Mouse (Mus musculus): ENCODE data around the gene Fads3. TPM values are rescaled to one million over a fixed set of nuclear protein-coding genes. Genes with fewer than 3 reads are reported as not detected.

The Fads3 gene
- polyA plus RNA-seq, 1 experiment from 2014 or later, result 5.8 TPM

DNA sequence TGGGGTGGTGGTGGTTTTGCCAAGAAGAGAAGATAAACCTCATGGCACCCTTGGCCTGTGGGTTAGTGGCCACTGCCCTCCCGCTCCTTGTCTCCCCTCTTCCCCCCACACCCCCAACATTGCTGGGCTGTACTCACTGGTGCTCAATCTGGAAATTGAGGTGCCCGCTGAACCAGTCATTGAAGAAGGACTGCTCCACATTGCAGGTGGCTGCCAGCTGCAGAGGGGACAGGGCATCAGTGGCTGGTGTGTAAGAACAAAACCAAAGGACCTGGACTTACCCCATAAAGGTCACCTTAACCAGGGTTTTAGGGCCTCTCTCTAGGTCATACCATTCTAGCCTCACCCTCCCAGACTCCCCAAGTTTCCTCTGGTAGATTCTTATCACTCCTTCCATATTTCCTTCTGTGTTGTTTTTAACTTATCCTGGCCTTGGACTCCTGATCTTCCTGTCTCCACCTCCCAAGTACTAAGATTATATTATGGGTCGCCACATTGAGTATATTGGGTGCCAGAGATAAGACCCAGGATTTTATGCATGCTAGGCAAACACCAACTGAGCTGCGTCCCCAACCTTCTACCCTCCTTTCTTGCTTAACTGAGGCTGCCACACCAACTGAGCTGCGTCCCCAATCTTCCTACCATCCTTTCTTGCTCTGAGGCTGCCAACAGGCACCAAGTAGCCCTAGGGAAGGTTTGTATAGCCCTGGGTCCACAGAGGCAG lies 24.3 kb downstream of the Fads3 start:
- Histone ChIP-seq H3K4me1 (peaks cover 32% of the 10 kb centered on the region), H3K9me3 (replicated peaks) (no peaks in the 10 kb centered on the region), H3K9ac (no peak overlapping the region), H3K4me2 (no peak overlapping the region), H3K4me3 (no peak overlapping the region), H3K36me3 (ENCODE audit: poor library complexity, severe bottlenecking) (peaks cover 100% of the 10 kb centered on the region), H3K27me3 (no peaks in the 10 kb centered on the region), H3K27ac (no peak overlapping the region)
- WGBS, result 92% methylated on average over 5 of the region's 5 CpGs
- ATAC-seq, result no peak

GRCm38 (mm10) chr19:10066189-10066500 lies 24.8 kb downstream of the Fads3 start:
- Histone ChIP-seq H3K4me3 (no peak overlapping the region), H3K27me3 (no peaks in the 10 kb centered on the region), H3K4me2 (no peak overlapping the region), H3K27ac (no peak overlapping the region), H3K9me3 (replicated peaks) (no peaks in the 10 kb centered on the region), H3K9ac (no peak overlapping the region), H3K4me1 (peaks cover 29% of the 10 kb centered on the region), H3K36me3 (ENCODE audit: poor library complexity, severe bottlenecking) (peaks cover 100% of the 10 kb centered on the region)
- no peak for ATAC-seq
- WGBS, result 94% methylated on average over 4 of the region's 4 CpGs

GRCm38 (mm10) chr19:10066502-10066901 lies 25.1 kb downstream of the Fads3 start:
- Histone ChIP-seq H3K9me3 (replicated peaks) (no peaks in the 10 kb centered on the region), H3K27ac (no peak overlapping the region), H3K36me3 (ENCODE audit: poor library complexity, severe bottlenecking) (peaks cover 100% of the 10 kb centered on the region), H3K4me2 (no peak overlapping the region), H3K4me3 (no peak overlapping the region), H3K4me1 (peaks cover 30% of the 10 kb centered on the region), H3K9ac (no peak overlapping the region), H3K27me3 (no peaks in the 10 kb centered on the region)
- ATAC-seq, result no peak
- 92% methylated on average over 3 of the region's 3 CpGs for WGBS

GRCm38 (mm10) chr19:10067701-10068100 lies 26.3 kb downstream of the Fads3 start:
- peaks cover 99% of the 10 kb centered on the region for H3K36me3 ChIP-seq (ENCODE audit: poor library complexity, severe bottlenecking)
- ATAC-seq, result no peak
- no peaks in the 10 kb centered on the region for H3K27me3 ChIP-seq
- 58% methylated on average over 7 of the region's 7 CpGs for WGBS
- 0 out of 2 replicates have a peak overlapping the region, but pooled peaks have one; percentile 44 for H3K27ac ChIP-seq
- H3K9ac ChIP-seq, result no peak overlapping the region
- no peak overlapping the region for H3K4me2 ChIP-seq
- no peak overlapping the region for H3K4me3 ChIP-seq
- peaks cover 37% of the 10 kb centered on the region for H3K4me1 ChIP-seq
- no peaks in the 10 kb centered on the region for H3K9me3 ChIP-seq (replicated peaks)

- Histone ChIP-seq H3K4me1 (peaks cover 28% of the 10 kb centered on the region), H3K27ac (0 out of 2 replicates have a peak overlapping the region, but pooled peaks have one; percentile 31), H3K9me3 (replicated peaks) (no peaks in the 10 kb centered on the region), H3K4me2 (no peak overlapping the region), H3K27me3 (no peaks in the 10 kb centered on the region), H3K4me3 (no peak overlapping the region), H3K9ac (no peak overlapping the region), H3K36me3 (ENCODE audit: poor library complexity, severe bottlenecking) (peaks cover 99% of the 10 kb centered on the region)
- 95% methylated on average over 8 of the region's 8 CpGs for WGBS
- ATAC-seq, result no peak
These were observed 29.0 kb downstream of the Fads3 start for GRCm38 (mm10) chr19:10070186-10070980.

DNA sequence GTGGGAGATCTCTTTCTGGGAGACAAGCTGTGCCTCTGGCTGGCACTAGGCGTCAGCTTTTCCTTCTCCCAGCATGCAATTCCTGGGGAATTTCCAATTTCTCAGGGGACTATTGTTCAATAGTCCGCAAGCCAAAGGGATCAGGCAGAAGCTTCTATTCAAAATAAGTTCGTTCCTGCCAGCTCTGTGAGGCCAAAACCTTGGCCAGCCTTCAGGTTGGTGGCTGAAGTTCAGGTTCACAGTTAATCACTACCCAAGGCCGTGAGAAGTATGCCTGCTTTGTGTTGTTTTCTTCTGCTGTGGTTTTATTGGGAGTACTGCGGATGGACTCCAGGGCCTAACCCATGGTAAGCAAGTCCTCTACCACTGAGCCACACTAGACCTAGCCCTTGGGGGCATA lies 29.8 kb downstream of the Fads3 start:
- H3K27ac ChIP-seq, result peak overlapping the region; percentile 75
- H3K4me2 ChIP-seq, result no peak overlapping the region
- H3K27me3 ChIP-seq, result no peaks in the 10 kb centered on the region
- no peak overlapping the region for H3K4me3 ChIP-seq
- H3K9ac ChIP-seq, result no peak overlapping the region
- H3K9me3 ChIP-seq (replicated peaks), result no peaks in the 10 kb centered on the region
- 52% methylated on average over 5 of the region's 5 CpGs for WGBS
- peak; percentile 57 for ATAC-seq
- H3K36me3 ChIP-seq (ENCODE audit: poor library complexity, severe bottlenecking), result peaks cover 99% of the 10 kb centered on the region
- H3K4me1 ChIP-seq, result peaks cover 28% of the 10 kb centered on the region

DNA sequence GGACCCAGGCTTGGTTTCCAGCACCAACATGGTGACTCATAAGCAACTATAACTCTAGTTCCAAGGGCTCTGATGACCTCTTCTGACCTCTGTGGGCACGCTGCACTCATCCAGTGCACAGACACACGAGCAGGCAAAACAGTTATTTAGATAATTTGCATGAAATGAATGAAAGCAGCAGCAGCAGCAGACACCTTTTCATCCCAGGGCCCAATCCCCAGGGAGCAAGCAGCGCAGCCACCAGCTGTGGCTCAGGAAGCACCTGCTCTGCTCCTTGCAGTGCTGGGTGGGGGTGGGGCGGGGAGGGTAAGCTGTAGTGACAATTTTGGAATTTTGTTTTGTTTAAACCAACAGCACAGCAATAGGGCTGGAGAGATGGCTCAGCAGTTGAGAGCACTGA lies 30.5 kb downstream of the Fads3 start:
- no peak; the same call in 1 of the 2 replicates for ATAC-seq
- Histone ChIP-seq H3K4me2 (no peak overlapping the region), H3K27ac (peak overlapping the region; percentile 75), H3K36me3 (ENCODE audit: poor library complexity, severe bottlenecking) (peaks cover 99% of the 10 kb centered on the region), H3K4me1 (peaks cover 28% of the 10 kb centered on the region), H3K27me3 (no peaks in the 10 kb centered on the region), H3K9ac (no peak overlapping the region), H3K4me3 (no peak overlapping the region), H3K9me3 (replicated peaks) (no peaks in the 10 kb centered on the region)
- WGBS, result 65% methylated on average over 4 of the region's 4 CpGs

- H3K9me3 ChIP-seq (replicated peaks), result no peaks in the 10 kb centered on the region
- no peaks in the 10 kb centered on the region for H3K27me3 ChIP-seq
- no peak overlapping the region for H3K4me2 ChIP-seq
- ATAC-seq, result no peak
- no peak overlapping the region for H3K4me3 ChIP-seq
- H3K9ac ChIP-seq, result no peak overlapping the region
- no peak overlapping the region for H3K27ac ChIP-seq
- H3K4me1 ChIP-seq, result peaks cover 15% of the 10 kb centered on the region
- 94% methylated on average over 5 of the region's 5 CpGs for WGBS
- peaks cover 99% of the 10 kb centered on the region for H3K36me3 ChIP-seq (ENCODE audit: poor library complexity, severe bottlenecking)
These were observed 31.8 kb downstream of the Fads3 start for GRCm38 (mm10) chr19:10073145-10073544.

GRCm38 (mm10) chr19:10078392-10078791 lies 37.0 kb downstream of the Fads3 start:
- H3K4me2 ChIP-seq, result no peak overlapping the region
- no peak overlapping the region for H3K27ac ChIP-seq
- H3K4me3 ChIP-seq, result no peak overlapping the region
- WGBS, result 87% methylated on average over 6 of the region's 6 CpGs
- H3K36me3 ChIP-seq (ENCODE audit: poor library complexity, severe bottlenecking), result peaks cover 100% of the 10 kb centered on the region
- no peaks in the 10 kb centered on the region for H3K27me3 ChIP-seq
- no peaks in the 10 kb centered on the region for H3K9me3 ChIP-seq (replicated peaks)
- H3K9ac ChIP-seq, result no peak overlapping the region
- no peak for ATAC-seq
- H3K4me1 ChIP-seq, result no peaks in the 10 kb centered on the region

GRCm38 (mm10) chr19:10080384-10080783 lies 39.0 kb downstream of the Fads3 start:
- Histone ChIP-seq H3K36me3 (ENCODE audit: poor library complexity, severe bottlenecking) (peaks cover 100% of the 10 kb centered on the region), H3K27ac (no peak overlapping the region), H3K4me3 (no peak overlapping the region), H3K9ac (no peak overlapping the region), H3K4me1 (no peaks in the 10 kb centered on the region), H3K9me3 (replicated peaks) (no peaks in the 10 kb centered on the region), H3K4me2 (no peak overlapping the region), H3K27me3 (no peaks in the 10 kb centered on the region)
- 97% methylated on average over 7 of the region's 7 CpGs for WGBS
- no peak for ATAC-seq

DNA sequence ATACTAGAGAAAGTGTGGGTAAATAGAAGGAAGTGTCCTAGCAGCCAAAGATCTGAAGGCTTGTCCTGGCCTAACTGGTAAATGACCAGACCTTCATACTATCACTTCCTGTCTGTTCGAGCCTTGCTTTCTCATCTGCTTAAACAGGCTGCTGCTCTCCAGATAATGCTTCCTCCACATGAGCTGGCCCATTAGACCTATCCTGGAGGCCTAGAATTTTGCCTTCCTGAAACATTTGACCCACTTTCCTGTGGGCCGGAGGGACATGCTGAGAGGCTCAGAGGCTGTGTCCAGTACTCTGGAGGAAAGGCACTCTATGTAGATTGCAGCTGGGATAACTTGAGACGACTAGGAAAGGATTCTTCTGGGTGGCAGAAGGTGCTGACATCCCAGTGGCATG lies 40.7 kb downstream of the Fads3 start:
- Histone ChIP-seq H3K9me3 (replicated peaks) (no peaks in the 10 kb centered on the region), H3K4me2 (no peak overlapping the region), H3K27ac (no peak overlapping the region), H3K9ac (no peak overlapping the region), H3K36me3 (ENCODE audit: poor library complexity, severe bottlenecking) (peaks cover 100% of the 10 kb centered on the region), H3K27me3 (no peaks in the 10 kb centered on the region), H3K4me1 (no peaks in the 10 kb centered on the region), H3K4me3 (no peak overlapping the region)
- WGBS, result 91% methylated on average over 3 of the region's 3 CpGs
- no peak for ATAC-seq

GRCm38 (mm10) chr19:10085454-10085853 lies 44.1 kb downstream of the Fads3 start:
- H3K9ac ChIP-seq, result no peak overlapping the region
- no peak overlapping the region for H3K27ac ChIP-seq
- no peak for ATAC-seq
- no peaks in the 10 kb centered on the region for H3K9me3 ChIP-seq (replicated peaks)
- no peaks in the 10 kb centered on the region for H3K4me1 ChIP-seq
- H3K4me3 ChIP-seq, result no peak overlapping the region
- 93% methylated on average over 9 of the region's 9 CpGs for WGBS
- H3K27me3 ChIP-seq, result no peaks in the 10 kb centered on the region
- H3K4me2 ChIP-seq, result no peak overlapping the region
- H3K36me3 ChIP-seq (ENCODE audit: poor library complexity, severe bottlenecking), result peaks cover 100% of the 10 kb centered on the region
